Mouse (Mus musculus): ENCODE results near the gene Kit.

- no peak for TF ChIP-seq POLR2A (IDR thresholded peaks at IDR 0.05; ENCODE audit: insufficient read depth, low read depth, low read length)
- no peak for TF ChIP-seq CTCF (IDR thresholded peaks at IDR 0.05)
These were observed 101.3 kb downstream of the Kit start for GRCm38 (mm10) chr5:75676024-75676423.
